Mouse (Mus musculus) spleen, adult 2 months (tissue): ENCODE measurements around the gene Gm28051. TPM values are rescaled to one million over a fixed set of nuclear protein-coding genes. Genes with fewer than 3 reads are reported as not detected.

Experiments used
- DNase-seq, 2 experiments: peaks; one replicate each; pipeline versions ENCODE4 v3.0.0 to v3.0.0-alpha.2; 2012 to 2021; ENCODE audit warnings: low spot score in 2 of 2, low read depth in 1 of 2
- H3K27ac ChIP-seq: fragments of 200-500 bp; 2 replicates; pipeline ENCODE4 v1.5.1; 2012; ENCODE audit warnings: low read length, inconsistent platforms; ENCODE audit not compliant: insufficient read depth
- H3K27me3 ChIP-seq: fragments of 200-500 bp; 2 replicates; pipeline ENCODE4 v1.6.1; 2012; ENCODE audit warnings: mild to moderate bottlenecking, moderate library complexity, low read length, inconsistent platforms; ENCODE audit not compliant: control insufficient read depth, insufficient read depth
- H3K36me3 ChIP-seq: fragments of 200-500 bp; 2 replicates; pipeline ENCODE4 v1.6.1; 2012; ENCODE audit warnings: mild to moderate bottlenecking, low read length, inconsistent platforms; ENCODE audit not compliant: control insufficient read depth, insufficient read depth
- H3K4me1 ChIP-seq: fragments of 200-500 bp; 2 replicates; pipeline ENCODE4 v1.6.1; 2011; ENCODE audit warnings: inconsistent platforms; ENCODE audit not compliant: control insufficient read depth, insufficient read depth, insufficient read length
- H3K4me3 ChIP-seq: fragments of 200-500 bp; 2 replicates; pipeline ENCODE4 v1.5.1; 2011; ENCODE audit warnings: mild to moderate bottlenecking, inconsistent platforms; ENCODE audit not compliant: insufficient read depth, insufficient read length; ENCODE audit errors: extremely low read depth
- CTCF ChIP-seq: fragments of 200-500 bp; IDR thresholded peaks from 2 replicates; pipeline ENCODE4 v1.5.1; 2011; ENCODE audit warnings: mild to moderate bottlenecking, inconsistent platforms; ENCODE audit not compliant: insufficient read depth, insufficient read length, insufficient replicate concordance; ENCODE audit errors: extremely low read depth
- POLR2A ChIP-seq: fragments of 200-500 bp; IDR thresholded peaks from 2 replicates; pipeline ENCODE4 v1.6.1; 2011; ENCODE audit warnings: low read depth, low read length, inconsistent platforms
- WGBS: fragments of 180-500 bp; shearing (Covaris S2); methylation state at CpG from one replicate; pipeline ENCODE4 v1.1.7; 2018; 5-methylcytosine and 5-hydroxymethylcytosine counted together
- polyA plus RNA-seq: library from polyadenylated mRNA; depleted of rRNA; stranded (reverse); fragments of >200 nt; gene quantifications from 2 replicates; pipeline ENCODE4 v1.2.3, GENCODE M21; 2012

The Gm28051 gene
- polyA plus RNA-seq, 1 experiment: not detected

DNA sequence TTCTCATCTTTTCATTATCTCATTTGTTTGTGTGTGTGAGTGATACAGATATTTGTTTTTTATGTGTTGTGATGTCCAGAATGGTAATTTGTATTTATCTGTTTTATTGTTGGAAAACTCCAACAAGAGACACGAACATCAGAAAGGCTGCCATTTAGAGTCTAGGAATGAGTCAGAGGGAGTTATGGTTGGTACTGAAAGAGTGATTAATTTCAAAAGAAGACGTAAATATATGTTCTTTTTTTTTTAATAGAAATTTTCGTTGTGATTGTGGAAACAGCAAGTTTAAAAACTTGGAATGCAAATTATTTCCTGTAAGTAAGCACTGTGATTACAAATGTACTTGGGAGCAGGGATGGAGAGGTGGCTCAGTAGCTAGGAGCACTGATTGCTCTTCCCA lies 4.1 kb upstream of the Gm28051 start:
- DNase-seq: no peak
- Histone ChIP-seq H3K4me3 (no peak overlapping the region), H3K4me1 (peaks cover 2% of the 10 kb centered on the region; the same call in 1 of the 2 replicates), H3K27me3 (no peaks in the 10 kb centered on the region), H3K36me3 (peaks cover 14% of the 10 kb centered on the region), H3K27ac (no peak overlapping the region)
- TF ChIP-seq POLR2A: no peak
- TF ChIP-seq CTCF: no peak
- 85% methylated on average over 3 of the region's 3 CpGs for WGBS

DNA sequence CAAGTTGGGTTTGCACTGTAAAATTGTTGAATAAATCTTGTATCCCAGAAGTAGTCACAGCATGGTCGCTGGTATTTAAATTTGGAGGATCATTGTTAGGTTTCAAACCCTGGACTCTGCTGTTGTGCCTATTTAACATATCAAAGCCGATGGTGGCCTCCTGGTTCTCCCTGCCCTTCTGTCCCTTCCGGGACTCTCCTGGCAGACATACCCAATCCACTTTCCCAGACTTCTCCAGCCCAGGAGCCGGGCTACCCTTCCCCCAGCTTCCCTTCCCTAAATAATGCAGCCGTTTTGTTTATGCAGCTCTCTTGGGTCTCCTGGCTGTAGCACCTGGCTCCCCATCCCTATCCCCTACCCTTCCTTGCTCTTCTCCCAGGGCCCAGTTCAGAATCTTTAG lies 1.4 kb upstream of the Gm28051 start:
- DNase-seq: no peak
- Histone ChIP-seq H3K4me3 (peak overlapping the region; percentile 98; the same call in 1 of the 2 replicates), H3K4me1 (peaks cover 2% of the 10 kb centered on the region; the same call in 1 of the 2 replicates), H3K27me3 (no peaks in the 10 kb centered on the region), H3K36me3 (peaks cover 6% of the 10 kb centered on the region), H3K27ac (no peak overlapping the region)
- 22% methylated on average over 5 of the region's 5 CpGs for WGBS
- no peak for TF ChIP-seq CTCF
- TF ChIP-seq POLR2A: no peak

DNA sequence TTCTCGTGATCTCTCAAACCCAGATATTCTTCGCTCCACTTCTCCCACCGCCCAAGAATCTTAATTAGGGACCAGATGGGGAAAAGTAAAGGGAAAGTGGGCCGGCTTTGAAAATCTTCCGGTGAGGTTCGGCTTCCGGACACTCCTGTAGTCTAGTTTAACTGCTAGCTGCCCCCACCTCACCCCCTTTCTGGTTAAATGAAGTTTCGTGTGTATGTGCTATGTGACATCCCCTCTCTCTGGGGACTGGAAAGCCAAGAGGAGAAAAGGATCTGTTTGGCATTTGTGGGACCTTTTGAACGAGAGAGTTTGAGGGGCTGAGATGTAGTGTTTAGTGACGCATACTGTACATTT lies 815 bp upstream of the Gm28051 start, which contains the start of gene Gm20604:
TSS of gene Gm20604 (minus strand) at position 270 of the 354 bp plus-strand sequence.
- under 1% methylated on average over 10 of the region's 10 CpGs for WGBS
- no peaks in the 10 kb centered on the region for H3K27me3 ChIP-seq

DNA sequence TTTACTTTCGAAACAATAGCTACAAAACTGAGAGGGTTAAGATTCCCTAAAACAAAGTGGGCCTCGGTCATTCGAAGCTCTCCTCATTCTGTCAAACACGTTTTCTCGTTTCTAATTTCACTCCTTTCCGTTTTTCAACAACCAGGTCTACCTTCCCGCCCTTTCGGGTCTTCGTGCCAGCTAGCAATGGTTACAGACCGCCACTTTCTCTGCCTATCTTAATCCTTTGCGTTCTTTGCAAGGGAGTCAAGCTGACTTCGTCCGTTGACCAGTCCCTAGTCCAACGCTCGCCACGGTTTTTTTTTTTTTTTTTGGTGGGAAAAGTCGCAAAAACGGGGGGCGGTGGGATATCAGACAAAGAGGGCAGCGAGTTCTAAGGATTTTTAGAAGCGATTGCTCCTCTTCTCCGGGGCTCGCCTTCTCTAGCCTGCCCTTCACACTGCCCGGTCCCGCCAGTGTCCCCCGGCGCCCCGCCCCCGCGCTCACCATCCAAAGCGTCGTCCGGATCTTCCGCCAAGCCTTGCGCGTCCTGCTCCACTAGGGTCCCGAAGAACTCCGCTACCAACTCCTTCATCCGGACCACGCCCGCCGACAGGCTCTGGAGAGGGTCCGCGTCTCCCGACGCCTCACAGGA lies 393 bp downstream of the Gm28051 start:
- Histone ChIP-seq H3K36me3 (no peaks in the 10 kb centered on the region; the same call in 1 of the 2 replicates), H3K27me3 (no peaks in the 10 kb centered on the region), H3K4me1 (peaks cover 2% of the 10 kb centered on the region; the same call in 1 of the 2 replicates), H3K27ac (peak overlapping the region; percentile 81), H3K4me3 (peak overlapping the region; percentile 82)
- TF ChIP-seq POLR2A (no peak), CTCF (no peak)
- WGBS: 1% methylated on average over 46 of the region's 46 CpGs
- no peak for DNase-seq

More for the DNA sequence above, 815 bp upstream of the Gm28051 start, which contains the start of gene Gm20604:
- peak within 1 kb of the TSS; percentile 81 for H3K27ac ChIP-seq
- peaks cover 2% of the 10 kb centered on the region; the same call in 1 of the 2 replicates for H3K4me1 ChIP-seq
- peaks cover 3% of the 10 kb centered on the region for H3K36me3 ChIP-seq
- TF ChIP-seq POLR2A (no peak), CTCF (no peak)
- peak within 1 kb of the TSS; percentile 98 for H3K4me3 ChIP-seq
- no peak for DNase-seq

DNA sequence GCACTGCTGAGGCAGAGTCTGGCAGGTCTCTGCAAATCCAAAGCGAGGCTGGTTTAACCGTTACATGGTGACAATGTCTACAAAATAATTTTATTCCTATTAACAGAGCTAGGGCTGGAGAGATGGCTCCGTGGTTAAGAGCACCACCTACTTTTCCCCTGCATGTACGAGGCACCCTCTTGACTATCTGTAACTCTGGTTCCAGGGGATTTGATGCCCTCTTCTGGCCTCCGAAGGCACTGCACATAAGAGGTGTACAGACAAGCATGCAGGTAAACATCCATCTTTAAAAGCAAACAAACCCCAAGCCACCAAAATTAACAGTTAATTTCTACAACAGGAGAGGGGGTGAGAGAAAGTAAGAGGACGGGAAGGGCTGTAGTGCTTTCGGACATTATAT lies 1.3 kb downstream of the Gm28051 start:
- H3K27ac ChIP-seq: no peak overlapping the region
- H3K36me3 ChIP-seq: no peaks in the 10 kb centered on the region
- no peaks in the 10 kb centered on the region for H3K27me3 ChIP-seq
- no peak overlapping the region for H3K4me3 ChIP-seq
- TF ChIP-seq CTCF (no peak), POLR2A (no peak)
- H3K4me1 ChIP-seq: peaks cover 2% of the 10 kb centered on the region; the same call in 1 of the 2 replicates
- 85% methylated on average over 7 of the region's 7 CpGs for WGBS
- DNase-seq: peak; percentile 27 to 29

DNA sequence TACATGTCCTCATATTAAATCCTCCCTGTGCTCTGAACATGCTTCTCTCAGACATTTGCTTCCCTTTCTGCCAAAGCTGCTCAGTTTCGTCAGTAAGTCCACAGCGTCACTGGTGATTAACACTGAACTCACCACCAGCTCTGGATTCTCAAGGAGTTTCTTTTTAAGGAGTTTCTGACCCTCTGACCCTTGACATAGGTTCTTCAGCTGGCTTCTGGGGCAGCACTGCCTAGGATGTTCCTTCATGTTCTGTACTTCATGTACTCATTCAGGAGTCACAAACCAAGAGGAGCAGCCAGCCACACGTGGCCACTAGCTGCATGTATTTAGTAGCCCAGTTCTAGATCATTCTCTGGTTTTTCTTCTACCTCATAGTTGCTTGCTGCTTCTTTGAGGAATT lies 9.3 kb downstream of the Gm28051 start:
- TF ChIP-seq CTCF (no peak), POLR2A (no peak)
- no peak overlapping the region for H3K27ac ChIP-seq
- H3K27me3 ChIP-seq: no peaks in the 10 kb centered on the region
- no peak overlapping the region for H3K4me3 ChIP-seq
- no peaks in the 10 kb centered on the region; the same call in 1 of the 2 replicates for H3K4me1 ChIP-seq
- DNase-seq: no peak
- 82% methylated on average over 3 of the region's 3 CpGs for WGBS
- no peaks in the 10 kb centered on the region for H3K36me3 ChIP-seq

DNA sequence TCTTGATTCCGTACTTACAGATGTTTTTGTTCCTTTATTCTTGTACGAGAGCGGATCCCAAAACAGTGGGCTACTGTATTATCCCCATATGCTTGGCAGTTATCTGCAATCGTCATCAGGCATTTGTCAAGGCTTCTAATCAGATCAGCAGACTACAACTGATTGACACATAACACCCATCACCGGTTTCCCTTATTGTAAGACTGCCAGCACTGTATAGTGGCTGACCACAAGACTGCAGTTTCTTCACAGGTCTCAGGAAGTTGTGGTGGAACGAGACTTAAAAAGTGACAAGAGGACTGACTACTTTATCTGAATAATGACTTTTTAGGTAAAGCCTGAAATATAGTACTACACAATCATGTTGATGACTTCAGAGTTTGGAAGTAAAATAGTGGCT lies 12.7 kb downstream of the Gm28051 start:
- no peak overlapping the region for H3K27ac ChIP-seq
- H3K4me1 ChIP-seq: peaks cover 2% of the 10 kb centered on the region; the same call in 1 of the 2 replicates
- H3K4me3 ChIP-seq: no peak overlapping the region
- no peaks in the 10 kb centered on the region for H3K27me3 ChIP-seq
- H3K36me3 ChIP-seq: no peaks in the 10 kb centered on the region
- no peak for TF ChIP-seq CTCF
- TF ChIP-seq POLR2A: no peak
- 16% methylated on average over 6 of the region's 6 CpGs for WGBS
- DNase-seq: peak in 1 of 2 experiments; percentile 64
